Mouse (Mus musculus): ENCODE data around the gene Spn. TPM values are rescaled to one million over a fixed set of nuclear protein-coding genes. Genes with fewer than 3 reads are reported as not detected.
A peak's percentile ranks its signal among the peaks of the same experiment; 100 is the strongest.
"Not testable (repeated sequence)": the region's sequence is repeated elsewhere in the genome, so short reads cannot be mapped to it uniquely, and the experiment has no call there.

Spn gene
- polyA plus RNA-seq, 1 experiment: 49.2 TPM

DNA sequence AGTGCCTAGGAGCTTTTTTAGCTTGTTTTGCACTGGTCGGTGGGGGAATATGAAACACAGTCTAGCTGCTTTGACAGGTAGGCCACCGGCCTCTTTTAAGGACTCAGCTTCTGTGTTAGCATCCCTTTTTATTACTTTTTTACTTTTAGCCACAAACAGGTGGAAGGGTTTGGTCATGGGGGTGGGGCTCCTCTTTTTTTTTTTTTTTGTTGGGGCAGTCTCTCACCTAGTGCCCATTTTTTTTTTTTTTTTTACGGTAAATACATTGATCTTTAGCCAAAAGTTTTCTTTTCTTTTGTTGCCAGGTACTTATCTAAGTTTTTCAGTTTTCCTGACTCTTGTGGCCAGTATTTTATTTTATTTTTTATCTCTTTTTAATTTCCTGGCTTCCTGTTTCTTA, 49.5 kb downstream of the Spn start:
- Histone ChIP-seq H3K27ac (ENCODE audit: control insufficient read depth, insufficient read depth, low read depth, low read length, poor library complexity) (no peak overlapping the region), H3K4me1 (ENCODE audit: control insufficient read depth, insufficient read depth, low read length) (peaks cover 8% of the 10 kb centered on the region; the same call in 1 of the 2 replicates), H3K4me3 (replicated peaks; ENCODE audit: control insufficient read depth, low read depth, low read length) (no peak overlapping the region)
- TF ChIP-seq POLR2A (IDR thresholded peaks at IDR 0.05; ENCODE audit: borderline replicate concordance, control insufficient read depth, low read depth, low read length): no peak
- TF ChIP-seq CTCF (IDR thresholded peaks at IDR 0.05; ENCODE audit: control insufficient read depth, insufficient read depth, low read length): no peak
- WGBS: 26% methylated on average over 3 of the region's 3 CpGs

DNA sequence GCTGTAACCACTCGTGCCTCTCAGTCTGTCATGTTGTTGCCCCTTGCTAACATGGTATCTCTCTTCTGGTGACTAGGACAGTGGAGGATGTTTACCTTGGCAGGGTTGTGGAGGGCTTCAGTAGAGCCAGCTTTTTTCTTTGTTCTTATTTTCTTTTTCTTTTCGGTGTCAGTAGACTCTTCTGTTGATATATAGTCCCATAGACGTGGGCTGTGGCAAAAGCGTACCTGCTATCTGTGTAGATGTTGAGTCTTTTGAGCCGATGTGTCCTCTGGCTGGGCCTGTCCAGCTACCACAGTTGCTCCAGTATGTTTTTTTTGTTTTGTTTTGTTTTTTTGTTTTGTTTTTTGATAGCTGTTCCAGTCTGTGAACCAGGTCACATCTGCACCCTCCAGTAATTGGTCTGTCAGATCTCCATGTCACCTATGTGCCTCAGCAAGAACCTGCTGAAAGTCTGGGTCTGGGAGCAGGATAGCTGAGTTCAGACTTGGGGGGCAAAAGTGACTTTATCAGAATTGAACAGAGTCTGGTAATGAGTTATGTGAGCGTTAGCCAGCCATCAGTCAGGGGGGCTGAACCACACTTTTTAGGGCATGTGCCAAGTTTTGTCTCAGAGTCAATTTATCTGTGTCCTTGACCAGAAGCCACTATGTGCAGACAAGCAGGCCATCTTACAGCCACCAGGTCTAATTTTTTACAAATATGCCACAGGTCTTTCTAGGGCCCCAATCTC, 50.2 kb downstream of the Spn start, which contains the start of gene Zg16:
TSS of gene Zg16 (minus strand) at position 51 of the 733 bp plus-strand sequence.
- not testable (repeated sequence) for H3K4me1 ChIP-seq (ENCODE audit: control insufficient read depth, insufficient read depth, low read length); H3K4me3 ChIP-seq (replicated peaks; ENCODE audit: control insufficient read depth, low read depth, low read length)
- 64% methylated on average over 6 of the region's 6 CpGs for WGBS
- H3K27ac ChIP-seq (ENCODE audit: control insufficient read depth, insufficient read depth, low read depth, low read length, poor library complexity): peak within 1 kb of the TSS; percentile 50

DNA sequence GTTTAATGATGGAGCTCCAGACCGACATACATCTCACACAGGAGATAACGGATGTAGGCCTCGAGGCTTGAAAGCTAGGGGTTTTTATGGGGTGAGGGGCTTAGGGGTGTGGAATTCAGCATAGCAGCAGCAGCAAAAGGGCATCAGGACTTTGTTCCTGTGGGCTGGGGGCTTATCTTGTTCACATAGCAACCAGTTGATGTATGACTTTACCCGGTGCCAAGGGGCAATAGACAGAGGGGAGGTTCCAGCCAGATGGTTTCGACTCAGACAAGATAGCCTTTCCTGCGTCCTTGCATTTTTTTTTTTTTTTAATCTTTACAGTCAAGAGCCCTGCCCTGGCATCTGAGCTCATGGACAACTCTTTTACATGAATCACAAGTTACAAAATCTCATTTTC, 51.9 kb downstream of the Spn start:
- H3K4me1 ChIP-seq (ENCODE audit: control insufficient read depth, insufficient read depth, low read length); H3K4me3 ChIP-seq (replicated peaks; ENCODE audit: control insufficient read depth, low read depth, low read length): not testable (repeated sequence)
- 0 out of 2 replicates have a peak overlapping the region, but pooled peaks have one; percentile 3 for H3K27ac ChIP-seq (ENCODE audit: control insufficient read depth, insufficient read depth, low read depth, low read length, poor library complexity)
- 54% methylated on average over 6 of the region's 6 CpGs for WGBS

DNA sequence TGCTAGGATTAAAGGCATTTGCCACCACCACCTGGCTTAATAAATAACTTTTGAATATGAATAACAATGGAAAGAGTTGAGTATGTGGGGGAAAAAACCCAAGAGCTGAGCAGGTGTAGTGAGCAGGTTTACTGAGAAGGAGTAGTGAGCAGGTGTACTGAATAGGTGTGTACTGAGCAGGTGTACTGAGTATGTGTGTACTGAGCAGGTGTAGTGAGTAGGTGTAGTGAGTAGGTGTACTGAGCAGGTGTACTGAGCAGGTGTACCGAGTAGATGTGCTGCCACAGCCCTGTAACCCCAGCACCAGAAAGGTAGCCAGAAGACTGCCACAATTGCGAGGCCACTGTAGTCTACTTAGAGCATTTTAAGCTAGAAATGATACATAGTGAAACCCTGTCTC, 52.8 kb downstream of the Spn start:
- Histone ChIP-seq H3K4me1 (ENCODE audit: control insufficient read depth, insufficient read depth, low read length) (peaks cover 6% of the 10 kb centered on the region; the same call in 1 of the 2 replicates), H3K4me3 (replicated peaks; ENCODE audit: control insufficient read depth, low read depth, low read length) (no peak overlapping the region), H3K27ac (ENCODE audit: control insufficient read depth, insufficient read depth, low read depth, low read length, poor library complexity) (peak overlapping the region; percentile 33; the same call in 1 of the 2 replicates)
- TF ChIP-seq POLR2A (IDR thresholded peaks at IDR 0.05; ENCODE audit: borderline replicate concordance, control insufficient read depth, low read depth, low read length) (no peak), CTCF (IDR thresholded peaks at IDR 0.05; ENCODE audit: control insufficient read depth, insufficient read depth, low read length) (no peak)
- WGBS: 80% methylated on average over 2 of the region's 2 CpGs

DNA sequence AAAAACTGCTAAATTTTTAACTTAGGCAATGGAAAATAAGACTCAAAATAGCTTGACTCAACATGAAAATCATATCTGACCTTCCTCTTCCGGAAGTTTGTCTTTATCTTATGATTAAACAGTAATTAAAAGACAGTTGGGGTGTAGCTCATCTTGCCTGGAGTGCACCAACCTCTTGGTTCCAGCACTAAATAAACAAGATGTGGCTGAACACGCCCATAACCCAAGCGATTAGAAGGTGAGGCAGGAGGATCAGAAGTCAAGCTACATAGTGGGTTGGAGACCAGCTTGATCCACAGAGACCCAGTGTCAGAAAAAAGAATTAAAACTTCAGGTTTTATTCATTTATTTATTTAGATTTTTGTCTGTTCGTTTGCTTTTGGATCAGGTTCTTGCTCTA, 53.9 kb downstream of the Spn start:
- TF ChIP-seq CTCF (IDR thresholded peaks at IDR 0.05; ENCODE audit: control insufficient read depth, insufficient read depth, low read length) (no peak), POLR2A (IDR thresholded peaks at IDR 0.05; ENCODE audit: borderline replicate concordance, control insufficient read depth, low read depth, low read length) (no peak)
- 52% methylated on average over 4 of the region's 4 CpGs for WGBS

DNA sequence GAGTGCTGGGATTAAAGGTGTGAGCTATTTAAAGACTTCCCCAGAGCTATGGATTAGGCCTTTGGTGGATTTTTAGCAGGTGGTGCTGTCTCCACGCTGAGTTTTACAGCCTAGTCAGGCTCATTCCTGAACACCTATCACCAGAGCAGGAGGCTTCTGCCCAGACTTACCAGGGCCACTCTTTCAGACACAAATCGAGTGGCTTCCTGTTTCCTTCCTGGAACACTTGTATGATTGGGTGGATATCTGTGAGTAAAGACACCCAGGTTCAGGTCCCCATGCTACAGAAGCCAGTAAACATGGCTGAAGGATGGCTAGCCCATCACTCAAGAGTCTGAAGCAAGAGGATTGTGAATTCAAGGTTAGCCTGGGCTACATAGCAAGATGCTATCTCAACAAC, 54.6 kb downstream of the Spn start:
- 6% methylated on average over 2 of the region's 2 CpGs for WGBS
- Histone ChIP-seq H3K27ac (ENCODE audit: control insufficient read depth, insufficient read depth, low read depth, low read length, poor library complexity) (no peak overlapping the region; the same call in 1 of the 2 replicates), H3K4me1 (ENCODE audit: control insufficient read depth, insufficient read depth, low read length) (peaks cover 6% of the 10 kb centered on the region; the same call in 1 of the 2 replicates), H3K4me3 (replicated peaks; ENCODE audit: control insufficient read depth, low read depth, low read length) (no peak overlapping the region)
- TF ChIP-seq CTCF (IDR thresholded peaks at IDR 0.05; ENCODE audit: control insufficient read depth, insufficient read depth, low read length) (no peak), POLR2A (IDR thresholded peaks at IDR 0.05; ENCODE audit: borderline replicate concordance, control insufficient read depth, low read depth, low read length) (no peak)

More for the DNA sequence above, 53.9 kb downstream of the Spn start:
- Histone ChIP-seq H3K27ac (ENCODE audit: control insufficient read depth, insufficient read depth, low read depth, low read length, poor library complexity) (no peak overlapping the region; the same call in 1 of the 2 replicates), H3K4me3 (replicated peaks; ENCODE audit: control insufficient read depth, low read depth, low read length) (no peak overlapping the region), H3K4me1 (ENCODE audit: control insufficient read depth, insufficient read depth, low read length) (peaks cover 4% of the 10 kb centered on the region; the same call in 1 of the 2 replicates)

DNA sequence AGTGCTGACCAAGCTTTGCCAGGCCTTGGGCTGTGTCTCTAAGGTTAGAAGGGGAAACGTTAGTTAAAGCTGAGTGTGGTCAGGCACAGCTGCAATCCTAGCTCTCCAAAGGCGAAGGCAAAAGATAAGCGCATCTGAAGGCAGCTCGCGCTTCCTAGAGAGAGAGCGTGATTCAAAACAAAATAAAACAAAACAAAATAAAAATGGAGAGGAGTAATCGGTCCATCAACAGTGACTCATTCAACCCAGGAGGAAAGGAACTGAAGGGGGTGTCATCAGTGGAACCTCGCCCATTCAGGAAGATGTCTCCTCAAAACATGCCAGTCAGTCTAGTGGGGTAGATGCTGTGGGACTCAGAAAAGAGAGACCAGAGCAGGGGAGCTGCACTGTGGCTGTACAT, 55.4 kb downstream of the Spn start:
- 37% methylated on average over 8 of the region's 8 CpGs for WGBS
- TF ChIP-seq CTCF (IDR thresholded peaks at IDR 0.05; ENCODE audit: control insufficient read depth, insufficient read depth, low read length) (no peak), POLR2A (IDR thresholded peaks at IDR 0.05; ENCODE audit: borderline replicate concordance, control insufficient read depth, low read depth, low read length) (no peak)
- Histone ChIP-seq H3K27ac (ENCODE audit: control insufficient read depth, insufficient read depth, low read depth, low read length, poor library complexity) (no peak overlapping the region), H3K4me3 (replicated peaks; ENCODE audit: control insufficient read depth, low read depth, low read length) (no peak overlapping the region), H3K4me1 (ENCODE audit: control insufficient read depth, insufficient read depth, low read length) (peaks cover 6% of the 10 kb centered on the region; the same call in 1 of the 2 replicates)

Other genes starting within 250 kb of the Spn start
- gene Tmem219, start 214.9 kb downstream of the Spn start, polyA plus RNA-seq (2011; ENCODE audit: insufficient read depth, insufficient read length, low replicate concordance, missing spikeins): 39.9 and 76.2 TPM in 2 replicates
- gene Kctd13, start 208.9 kb downstream of the Spn start, polyA plus RNA-seq (2011; ENCODE audit: insufficient read depth, insufficient read length, low replicate concordance, missing spikeins): 4.0 and 17.3 TPM in 2 replicates
- not detected in 2 replicates for gene Asphd1, start 188.2 kb downstream of the Spn start, polyA plus RNA-seq (2011; ENCODE audit: insufficient read depth, insufficient read length, low replicate concordance, missing spikeins)
- gene Sez6l2, start 187.3 kb downstream of the Spn start, polyA plus RNA-seq (2011; ENCODE audit: insufficient read depth, insufficient read length, low replicate concordance, missing spikeins): 0.83 and 3.5 TPM in 2 replicates
- 51.4 and 89.1 TPM in 2 replicates for gene Cdipt, start 161.9 kb downstream of the Spn start, polyA plus RNA-seq (2011; ENCODE audit: insufficient read depth, insufficient read length, low replicate concordance, missing spikeins)
- 2.3 and 2.4 TPM in 2 replicates for gene Cdiptos, start 161.7 kb downstream of the Spn start, polyA plus RNA-seq (2011; ENCODE audit: insufficient read depth, insufficient read length, low replicate concordance, missing spikeins)
- gene Mvp, start 123.2 kb downstream of the Spn start, polyA plus RNA-seq (2011; ENCODE audit: insufficient read depth, insufficient read length, low replicate concordance, missing spikeins): 6.3 and 15.1 TPM in 2 replicates
- not detected in 2 replicates for gene Pagr1b, start 121.3 kb downstream of the Spn start, polyA plus RNA-seq (2011; ENCODE audit: insufficient read depth, insufficient read length, low replicate concordance, missing spikeins)
- 20.4 TPM in 1 of 2 replicates, not detected in the other for gene Pagr1a, start 120.5 kb downstream of the Spn start, polyA plus RNA-seq (2011; ENCODE audit: insufficient read depth, insufficient read length, low replicate concordance, missing spikeins)
- gene Gm42742, start 116.7 kb downstream of the Spn start, polyA plus RNA-seq (2011; ENCODE audit: insufficient read depth, insufficient read length, low replicate concordance, missing spikeins): 11.2 and 52.5 TPM in 2 replicates
- 5.3 TPM in 1 of 2 replicates, not detected in the other for gene Prrt2, start 116.6 kb downstream of the Spn start, polyA plus RNA-seq (2011; ENCODE audit: insufficient read depth, insufficient read length, low replicate concordance, missing spikeins)
- 153 and 314 TPM in 2 replicates for gene Maz, start 110.8 kb downstream of the Spn start, polyA plus RNA-seq (2011; ENCODE audit: insufficient read depth, insufficient read length, low replicate concordance, missing spikeins)
- 114 and 164 TPM in 2 replicates for gene Kif22, start 95.4 kb downstream of the Spn start, polyA plus RNA-seq (2011; ENCODE audit: insufficient read depth, insufficient read length, low replicate concordance, missing spikeins)
- gene Zg16, start 50.5 kb downstream of the Spn start, polyA plus RNA-seq (2011; ENCODE audit: insufficient read depth, insufficient read length, low replicate concordance, missing spikeins): 3.1 TPM in 1 of 2 replicates, not detected in the other
- 13.6 and 36.8 TPM in 2 replicates for gene AI467606, start 46.5 kb downstream of the Spn start, polyA plus RNA-seq (2011; ENCODE audit: insufficient read depth, insufficient read length, low replicate concordance, missing spikeins)
- 1.4 and 10.6 TPM in 2 replicates for gene Qprt, start 15.6 kb downstream of the Spn start, polyA plus RNA-seq (2011; ENCODE audit: insufficient read depth, insufficient read length, low replicate concordance, missing spikeins)
- 46.6 and 64.1 TPM in 2 replicates for gene Cd2bp2, start 58.2 kb upstream of the Spn start, polyA plus RNA-seq (2011; ENCODE audit: insufficient read depth, insufficient read length, low replicate concordance, missing spikeins)
- 53.6 and 84.9 TPM in 2 replicates for gene Tbc1d10b, start 70.6 kb upstream of the Spn start, polyA plus RNA-seq (2011; ENCODE audit: insufficient read depth, insufficient read length, low replicate concordance, missing spikeins)
- gene Mylpf, start 71.1 kb upstream of the Spn start, polyA plus RNA-seq (2011; ENCODE audit: insufficient read depth, insufficient read length, low replicate concordance, missing spikeins): 32.2 and 126 TPM in 2 replicates
- gene Zfp553, start 95.2 kb upstream of the Spn start, polyA plus RNA-seq (2011; ENCODE audit: insufficient read depth, insufficient read length, low replicate concordance, missing spikeins): 2.6 and 6.6 TPM in 2 replicates
- 76.8 and 153 TPM in 2 replicates for gene Sept1, start 95.3 kb upstream of the Spn start, polyA plus RNA-seq (2011; ENCODE audit: insufficient read depth, insufficient read length, low replicate concordance, missing spikeins)
- gene Zfp771, start 106.5 kb upstream of the Spn start, polyA plus RNA-seq (2011; ENCODE audit: insufficient read depth, insufficient read length, low replicate concordance, missing spikeins): 10.6 and 13.1 TPM in 2 replicates
- 23.2 and 50.6 TPM in 2 replicates for gene Dctpp1, start 122.9 kb upstream of the Spn start, polyA plus RNA-seq (2011; ENCODE audit: insufficient read depth, insufficient read length, low replicate concordance, missing spikeins)
- gene Sephs2, start 136.2 kb upstream of the Spn start, polyA plus RNA-seq (2011; ENCODE audit: insufficient read depth, insufficient read length, low replicate concordance, missing spikeins): 28.4 and 64.7 TPM in 2 replicates
- 11.9 and 51.9 TPM in 2 replicates for gene Itgal, start 158.4 kb upstream of the Spn start, polyA plus RNA-seq (2011; ENCODE audit: insufficient read depth, insufficient read length, low replicate concordance, missing spikeins)
- gene Zfp768, start 207.8 kb upstream of the Spn start, polyA plus RNA-seq (2011; ENCODE audit: insufficient read depth, insufficient read length, low replicate concordance, missing spikeins): 2.9 and 5.1 TPM in 2 replicates
- gene Zfp747, start 238.2 kb upstream of the Spn start, polyA plus RNA-seq (2011; ENCODE audit: insufficient read depth, insufficient read length, low replicate concordance, missing spikeins): 2.8 and 3.9 TPM in 2 replicates
- gene 9130019O22Rik, start 249.3 kb upstream of the Spn start, polyA plus RNA-seq (2011; ENCODE audit: insufficient read depth, insufficient read length, low replicate concordance, missing spikeins): 1.2 and 2.4 TPM in 2 replicates